Mouse (Mus musculus) liver, embryonic 14.5 days (tissue): Measurements from ENCODE around the gene Acadsb.

ENCODE experiments used
- CTCF ChIP-seq: IDR thresholded peaks from 2 replicates; pipeline ENCODE4 v1.5.1; 2016; ENCODE audit warnings: antibody characterized with exemption, low read depth, control low read depth
- EP300 ChIP-seq: IDR thresholded peaks from 2 replicates; pipeline ENCODE4 v1.6.1; 2016; ENCODE audit warnings: antibody characterized with exemption, low read depth

DNA sequence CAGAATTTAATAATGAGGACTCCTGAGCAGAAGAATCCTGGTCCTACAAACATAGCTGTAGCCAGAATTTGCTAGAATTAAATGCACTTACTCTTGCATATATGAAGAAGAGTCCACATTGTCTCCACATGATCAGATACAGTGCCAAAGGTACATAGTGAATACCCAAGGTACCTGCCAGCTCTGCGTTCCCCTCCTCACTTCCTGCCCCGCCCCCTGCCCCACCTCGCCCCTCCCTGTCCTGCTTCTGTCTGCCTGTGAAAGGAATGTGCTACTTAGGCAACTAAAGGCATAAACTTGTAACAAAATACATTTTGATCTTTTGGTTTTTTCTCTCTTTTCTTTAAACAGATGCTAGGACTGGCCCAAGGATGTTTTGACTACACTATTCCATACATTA is 26.6 kb downstream of the Acadsb start:
- TF ChIP-seq EP300 (no peak), CTCF (no peak)
